Comparison of ENCODE assay signal across 16 mouse cellular contexts in the genomic region with DNA sequence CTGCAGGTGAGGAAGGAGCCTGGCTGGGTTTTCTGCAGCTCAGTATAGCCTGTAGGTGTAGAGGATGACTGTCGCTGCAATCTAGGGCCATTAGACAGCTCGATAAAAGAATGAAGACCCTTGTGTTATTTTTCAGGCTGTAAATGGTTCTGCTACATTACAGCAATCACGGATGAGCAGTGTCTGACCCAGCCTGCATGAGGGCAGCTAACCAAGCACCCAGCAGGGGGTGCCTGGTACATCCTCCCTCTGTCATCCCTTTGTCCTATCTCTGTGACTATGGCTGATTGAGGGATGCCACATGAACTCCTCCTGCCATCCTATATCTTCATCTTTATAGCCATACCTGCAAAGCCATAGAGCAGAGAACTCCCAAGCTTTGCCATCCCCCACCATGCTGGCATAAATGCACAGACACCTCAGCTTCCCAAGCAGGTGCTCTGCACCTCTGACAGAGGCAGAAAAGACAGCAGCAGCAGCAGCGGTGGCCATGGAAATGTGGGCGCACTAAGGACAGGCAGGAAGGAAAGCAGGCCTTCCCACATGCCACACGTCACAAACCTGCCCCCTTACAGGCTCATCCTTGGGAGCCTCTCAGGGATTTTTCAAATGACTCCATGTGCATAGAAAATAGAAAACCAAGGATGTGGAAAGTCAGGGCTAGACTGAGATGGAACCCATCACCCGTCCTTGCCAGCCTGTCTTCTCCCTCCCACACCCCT. TPM values are rescaled to one million over a fixed set of nuclear protein-coding genes. Genes with fewer than 3 reads are reported as not detected.
DNase-seq lines count a peak whose midpoint lies in the region; ATAC-seq and TF ChIP-seq lines count a peak whose summit lies in the region.
"Had no signal": no experiment of that assay in that cellular context is flagged by ENCODE, and none has a peak within 500 bp of the region (broad histone marks: within the 10 kb centered on the region; RNA-seq: fewer than 3 reads in every experiment).

No protein-coding gene starts in this region.

- peak overlapping the region; percentile 65 for H3K27ac ChIP-seq in hindbrain, embryonic 13.5 days
- no peak overlapping the region for H3K27ac ChIP-seq in hindbrain, postnatal 0 days
- peak overlapping the region; percentile 88 for H3K27ac ChIP-seq in forebrain, embryonic 15.5 days (replicated peaks)

- H3K36me3 ChIP-seq in hindbrain, embryonic 13.5 days: no peaks in the 10 kb centered on the region
- no peaks in the 10 kb centered on the region for H3K36me3 ChIP-seq in hindbrain, postnatal 0 days (ENCODE audit: insufficient read depth, low read length)
- H3K36me3 ChIP-seq in forebrain, embryonic 15.5 days: no peaks in the 10 kb centered on the region
- H3K36me3 ChIP-seq: heart, embryonic 12.5 days had no signal

- H3K4me1 ChIP-seq in hindbrain, embryonic 13.5 days (replicated peaks): peaks cover 49% of the 10 kb centered on the region
- peaks cover 43% of the 10 kb centered on the region for H3K4me1 ChIP-seq in hindbrain, postnatal 0 days (ENCODE audit: insufficient read depth, low read length)
- H3K4me1 ChIP-seq in forebrain, embryonic 15.5 days: peaks cover 54% of the 10 kb centered on the region

- no peak for DNase-seq in hindbrain, postnatal 0 days (ENCODE audit: low spot score)
- peak; percentile 33 for DNase-seq in retina, postnatal 1 day
- DNase-seq in retina, embryonic 14.5 days (ENCODE audit: low spot score): no peak
- DNase-seq in naive thymus-derived CD4-positive, alpha-beta T cell, adult 2 months (ENCODE audit: low read depth): peak; percentile 19
- no peak for DNase-seq in urinary bladder, postnatal 14 days (ENCODE audit: low spot score)
- DNase-seq in heart, adult 8-10 months (ENCODE audit: low spot score): no peak
- DNase-seq: adrenal gland, postnatal 10 days; cerebellum, adult 11 months had no signal

- no peak overlapping the region for H3K4me3 ChIP-seq in hindbrain, embryonic 13.5 days
- no peak overlapping the region for H3K4me3 ChIP-seq in hindbrain, postnatal 0 days (ENCODE audit: low read length)
- no peak overlapping the region for H3K4me3 ChIP-seq in forebrain, embryonic 15.5 days
- H3K4me3 ChIP-seq: heart, embryonic 12.5 days had no signal

- H3K9ac ChIP-seq in hindbrain, embryonic 13.5 days: peak overlapping the region; percentile 15; the same call in 1 of the 2 replicates
- H3K9ac ChIP-seq in hindbrain, postnatal 0 days (replicated peaks; ENCODE audit: low read length): no peak overlapping the region
- no peak overlapping the region for H3K9ac ChIP-seq in forebrain, embryonic 15.5 days (replicated peaks)
- H3K9ac ChIP-seq: heart, embryonic 12.5 days had no signal

- no peak; the same call in 1 of the 2 replicates for TF ChIP-seq CTCF in hindbrain, postnatal 0 days (IDR thresholded peaks at IDR 0.05; ENCODE audit: low read depth)

- WGBS in hindbrain, embryonic 13.5 days: 60% methylated on average over 7 of the region's 7 CpGs
- WGBS in hindbrain, postnatal 0 days: 57% methylated on average over 7 of the region's 7 CpGs
- 64% methylated on average over 7 of the region's 7 CpGs for WGBS in forebrain, embryonic 15.5 days

- peaks cover 31% of the 10 kb centered on the region for H3K27me3 ChIP-seq in hindbrain, embryonic 13.5 days
- H3K27me3 ChIP-seq in hindbrain, postnatal 0 days (ENCODE audit: insufficient read depth, low read length): no peaks in the 10 kb centered on the region
- no peaks in the 10 kb centered on the region for H3K27me3 ChIP-seq in forebrain, embryonic 15.5 days
- H3K27me3 ChIP-seq: Patski had no signal

- no peak overlapping the region for H3K4me2 ChIP-seq in hindbrain, embryonic 13.5 days
- H3K4me2 ChIP-seq in hindbrain, postnatal 0 days (ENCODE audit: low read depth, low read length): no peak overlapping the region
- H3K4me2 ChIP-seq in forebrain, embryonic 15.5 days (replicated peaks): no peak overlapping the region
- H3K4me2 ChIP-seq: heart, embryonic 12.5 days; liver, embryonic 11.5 days had no signal

- ATAC-seq in hindbrain, embryonic 13.5 days (ENCODE audit: low FRiP score): no peak
- ATAC-seq in hindbrain, postnatal 0 days: no peak
- no peak for ATAC-seq in forebrain, embryonic 15.5 days (replicated peaks)
- ATAC-seq: intestine, embryonic 16.5 days; Patski had no signal

- H3K9me3 ChIP-seq in hindbrain, embryonic 13.5 days: no peaks in the 10 kb centered on the region
- no peaks in the 10 kb centered on the region for H3K9me3 ChIP-seq in hindbrain, postnatal 0 days (ENCODE audit: low read length)
- no peaks in the 10 kb centered on the region for H3K9me3 ChIP-seq in forebrain, embryonic 15.5 days
- H3K9me3 ChIP-seq: heart, embryonic 12.5 days had no signal

RNA-seq across cellular contexts. Expression of a gene that starts 23.9 kb away (rescaled TPM):
- 19.1 and 20.1 TPM in 2 replicates for polyA plus RNA-seq in hindbrain, embryonic 13.5 days (2015; fragmentation: Nextera tagmentation; extraction: Ambion mirVana)
- 16.0 and 19.2 TPM in 2 replicates for total RNA-seq in hindbrain, postnatal 0 days (2014; rRNA removed)
- 7.5 TPM in 2 replicates for polyA plus RNA-seq in hindbrain, postnatal 0 days (2015; fragmentation: Nextera tagmentation; extraction: Ambion mirVana)
- 8.7 and 10.8 TPM in 2 replicates for polyA plus RNA-seq in forebrain, embryonic 15.5 days (2015; fragmentation: Nextera tagmentation; extraction: Ambion mirVana)
- total RNA-seq in heart, adult 8-10 months (2022): 1 to 10 TPM in 1 of 4 experiments, under 1 TPM in 3; 0.50 to 1.5 (median 0.67) TPM
- total RNA-seq: neutrophil, adult 5-6 weeks had no signal

RNA-seq across cellular contexts. Expression of a gene that starts 31.2 kb away (rescaled TPM):
- 0.81 and 0.91 TPM in 2 replicates for polyA plus RNA-seq in hindbrain, embryonic 13.5 days (2015; fragmentation: Nextera tagmentation; extraction: Ambion mirVana)
- total RNA-seq in hindbrain, postnatal 0 days (2014; rRNA removed): 0.52 and 1.4 TPM in 2 replicates
- polyA plus RNA-seq in hindbrain, postnatal 0 days (2015; fragmentation: Nextera tagmentation; extraction: Ambion mirVana): 0.75 and 1.2 TPM in 2 replicates
- polyA plus RNA-seq in forebrain, embryonic 15.5 days (2015; fragmentation: Nextera tagmentation; extraction: Ambion mirVana): 0.93 and 1.1 TPM in 2 replicates
- total RNA-seq in heart, adult 8-10 months (2022): under 1 TPM in 3 of 4 experiments, not detected in 1; 0.26 to 0.44 (median 0.30) TPM
- total RNA-seq: neutrophil, adult 5-6 weeks had no signal
- polyA plus RNA-seq: C2C12; heart, embryonic 12.5 days; liver, embryonic 11.5 days had no signal

Comparison
In these comparisons a context has a peak if more than half of its experiments do, and no peak if none do; other contexts are left out.
1. DNase-seq: peak in retina, postnatal 1 day (single experiment) and naive thymus-derived CD4-positive, alpha-beta T cell, adult 2 months (single experiment); none in hindbrain, postnatal 0 days (single experiment), retina, embryonic 14.5 days (single experiment), urinary bladder, postnatal 14 days (single experiment) and heart, adult 8-10 months (single experiment).